ENCODE assay signal across 10 mouse cellular contexts in genomic region chr17:12739516-12739915, GRCm38 (mm10). TPM values are rescaled to one million over a fixed set of nuclear protein-coding genes. Genes with fewer than 3 reads are reported as not detected.
DNase-seq lines count a peak whose midpoint lies in the region; ATAC-seq and TF ChIP-seq lines count a peak whose summit lies in the region.
"Had no signal": no experiment of that assay in that cellular context is flagged by ENCODE, and none has a peak within 500 bp of the region (broad histone marks: within the 10 kb centered on the region; RNA-seq: fewer than 3 reads in every experiment).

No protein-coding gene starts in this region.

- peaks cover 95% of the 10 kb centered on the region for H3K36me3 ChIP-seq in lung, embryonic 14.5 days (ENCODE audit: insufficient read depth)
- H3K36me3 ChIP-seq in intestine, embryonic 14.5 days (ENCODE audit: control insufficient read depth, insufficient read depth, low read length): peaks cover 62% of the 10 kb centered on the region
- H3K36me3 ChIP-seq in stomach, embryonic 14.5 days (ENCODE audit: control insufficient read depth, insufficient read depth, low read length): peaks cover 33% of the 10 kb centered on the region
- no peaks in the 10 kb centered on the region for H3K36me3 ChIP-seq in thymus, adult 2 months (ENCODE audit: control insufficient read depth, insufficient read depth, low read length)

- intact Hi-C loops in left cerebral cortex, postnatal 10 days (cut with DNase I): no loop called here

- H3K4me1 ChIP-seq in lung, embryonic 14.5 days (ENCODE audit: insufficient read depth): peaks cover 8% of the 10 kb centered on the region
- H3K4me1 ChIP-seq in intestine, embryonic 14.5 days (replicated peaks; ENCODE audit: control insufficient read depth, insufficient read depth, low read length): peaks cover 38% of the 10 kb centered on the region
- peaks cover 30% of the 10 kb centered on the region for H3K4me1 ChIP-seq in stomach, embryonic 14.5 days (ENCODE audit: control insufficient read depth, insufficient read depth, low read length)
- H3K4me1 ChIP-seq in thymus, adult 2 months (replicated peaks; ENCODE audit: control insufficient read depth, insufficient read depth, low read length): peaks cover 13% of the 10 kb centered on the region

- ATAC-seq in lung, embryonic 14.5 days (ENCODE audit: insufficient read depth): no peak
- ATAC-seq in intestine, embryonic 14.5 days (replicated peaks; ENCODE audit: low FRiP score, low TSS enrichment, low read depth): no peak
- no peak for ATAC-seq in stomach, embryonic 14.5 days (ENCODE audit: insufficient number of reproducible peaks, insufficient read depth, low FRiP score, low read depth)

- TF ChIP-seq CTCF in lung, embryonic 14.5 days (IDR thresholded peaks at IDR 0.05; ENCODE audit: low read depth): no peak
- no peak for TF ChIP-seq CTCF in thymus, adult 2 months (IDR thresholded peaks at IDR 0.05; ENCODE audit: borderline replicate concordance, control insufficient read depth, extremely low read depth, insufficient read depth, low read length, poor library complexity)

- no peak for DNase-seq in lung, embryonic 14.5 days
- DNase-seq in lung, postnatal 14 days: no peak
- peak; percentile 76 to 85 for DNase-seq in heart, adult 18-20 months
- DNase-seq in intestine, embryonic 14.5 days (ENCODE audit: low spot score): no peak
- DNase-seq in yolk sac, embryonic 10.5 days (ENCODE audit: low spot score): no peak
- DNase-seq in left cerebral cortex, postnatal 10 days (ENCODE audit: extremely low spot score in 1 of 2, low spot score in 2 of 2): no peak
- no peak for DNase-seq in thymus, adult 2 months
- DNase-seq: right cerebral cortex, postnatal 14 days had no signal

- H3K4me3 ChIP-seq in lung, embryonic 14.5 days (ENCODE audit: low read depth, low read length): no peak overlapping the region
- no peak overlapping the region for H3K4me3 ChIP-seq in intestine, embryonic 14.5 days (ENCODE audit: low read depth, low read length)
- no peak overlapping the region for H3K4me3 ChIP-seq in stomach, embryonic 14.5 days (ENCODE audit: low read depth, low read length)
- H3K4me3 ChIP-seq in thymus, adult 2 months (ENCODE audit: control insufficient read depth, insufficient read depth, low read length): no peak overlapping the region

- WGBS in lung, embryonic 14.5 days: 50% methylated on average over 4 of the region's 4 CpGs
- WGBS in intestine, embryonic 14.5 days: 39% methylated on average over 4 of the region's 4 CpGs
- WGBS in stomach, embryonic 14.5 days: 42% methylated on average over 4 of the region's 4 CpGs
- 94% methylated on average over 4 of the region's 4 CpGs for WGBS in thymus, adult 2 months

- H3K4me2 ChIP-seq in lung, embryonic 14.5 days: no peak overlapping the region
- H3K4me2 ChIP-seq in intestine, embryonic 14.5 days (ENCODE audit: low read length): no peak overlapping the region
- no peak overlapping the region for H3K4me2 ChIP-seq in stomach, embryonic 14.5 days (replicated peaks; ENCODE audit: low read depth, low read length)

- peak overlapping the region; percentile 68 for H3K27ac ChIP-seq in lung, embryonic 14.5 days (ENCODE audit: low read depth)
- peak overlapping the region; percentile 86 for H3K27ac ChIP-seq in intestine, embryonic 14.5 days (ENCODE audit: low read depth)
- H3K27ac ChIP-seq in stomach, embryonic 14.5 days (ENCODE audit: low read length): peak overlapping the region; percentile 58
- H3K27ac ChIP-seq in thymus, adult 2 months (ENCODE audit: control insufficient read depth, insufficient read depth, low read length): no peak overlapping the region

- no peaks in the 10 kb centered on the region for H3K27me3 ChIP-seq in lung, embryonic 14.5 days (ENCODE audit: insufficient read depth, low read length)
- H3K27me3 ChIP-seq in intestine, embryonic 14.5 days (replicated peaks; ENCODE audit: control insufficient read depth, insufficient read depth, low read length): no peaks in the 10 kb centered on the region
- H3K27me3 ChIP-seq in stomach, embryonic 14.5 days (ENCODE audit: control insufficient read depth, insufficient read depth, low read length): no peaks in the 10 kb centered on the region
- no peaks in the 10 kb centered on the region for H3K27me3 ChIP-seq in thymus, adult 2 months (ENCODE audit: control insufficient read depth, insufficient read depth, low read length)
- H3K27me3 ChIP-seq: CH12.LX had no signal

- H3K9ac ChIP-seq in lung, embryonic 14.5 days: no peak overlapping the region
- H3K9ac ChIP-seq in intestine, embryonic 14.5 days (ENCODE audit: low read length): no peak overlapping the region
- no peak overlapping the region for H3K9ac ChIP-seq in stomach, embryonic 14.5 days (replicated peaks; ENCODE audit: low read depth, low read length)

- no peak for TF ChIP-seq POLR2A in thymus, adult 2 months (IDR thresholded peaks at IDR 0.05; ENCODE audit: control insufficient read depth, extremely low read depth, insufficient read depth, low read length, poor library complexity)

- H3K9me3 ChIP-seq in lung, embryonic 14.5 days (ENCODE audit: low read depth, low read length): peaks cover 23% of the 10 kb centered on the region
- peaks cover 35% of the 10 kb centered on the region for H3K9me3 ChIP-seq in intestine, embryonic 14.5 days (ENCODE audit: control insufficient read depth, low read length)
- peaks cover 26% of the 10 kb centered on the region for H3K9me3 ChIP-seq in stomach, embryonic 14.5 days (ENCODE audit: control insufficient read depth, low read depth, low read length)

RNA-seq across cellular contexts. Expression of gene Igf2r, which starts 29.9 kb away (rescaled TPM):
- polyA plus RNA-seq in lung, embryonic 14.5 days (2014; fragmentation: Nextera tagmentation; extraction: Ambion mirVana): 86.6 and 87.0 TPM in 2 replicates
- total RNA-seq in heart, adult 18-20 months (2021): 100 to 1,000 TPM; 111 to 115 TPM
- polyA plus RNA-seq in intestine, embryonic 14.5 days (2014; fragmentation: Nextera tagmentation; extraction: Ambion mirVana): 52.3 and 52.8 TPM in 2 replicates
- 46.0 and 51.7 TPM in 2 replicates for polyA plus RNA-seq in stomach, embryonic 14.5 days (2014; fragmentation: Nextera tagmentation; extraction: Ambion mirVana)
- total RNA-seq in left cerebral cortex, postnatal 10 days (2021): 10 to 100 TPM; 24.9 to 25.6 TPM
- polyA plus RNA-seq in thymus, adult 2 months (2012; rRNA removed): 27.7 and 31.8 TPM in 2 replicates

Comparison
In these comparisons a context has a peak if more than half of its experiments do, and no peak if none do; other contexts are left out.
1. DNase-seq: peak in heart, adult 18-20 months (2 of 2); none in lung, embryonic 14.5 days (single experiment), lung, postnatal 14 days (single experiment), intestine, embryonic 14.5 days (single experiment), yolk sac, embryonic 10.5 days (single experiment), left cerebral cortex, postnatal 10 days (0 of 2) and thymus, adult 2 months (single experiment).